Mouse (Mus musculus): Measurements from ENCODE around the gene Gm42421.

- no peak for TF ChIP-seq POLR2A (IDR thresholded peaks at IDR 0.05; ENCODE audit: insufficient read depth, low read depth, low read length)
- TF ChIP-seq CTCF (IDR thresholded peaks at IDR 0.05): no peak
- TF ChIP-seq EP300 (IDR thresholded peaks at IDR 0.05; ENCODE audit: insufficient read depth, low read depth, low read length): no peak
Observed at GRCm38 (mm10) chr5:143933875-143934274, 5.9 kb downstream of the Gm42421 start.

Measured in heart, adult 2 months (tissue).